Mouse (Mus musculus): ENCODE data around the gene Akap13.

The Akap13 gene

GRCm38 (mm10) chr7:75455223-75456151 lies at the start of gene Akap13:
TSS of gene Akap13 (plus strand) at chr7:75455534.
- DNase-seq, result peak; percentile 98

- DNase-seq, result no peak
Measured at GRCm38 (mm10) chr7:75410641-75411040, 44.7 kb upstream of the Akap13 start.

- no peak for DNase-seq
Measured at GRCm38 (mm10) chr7:75411226-75411625, 44.1 kb upstream of the Akap13 start.

GRCm38 (mm10) chr7:75412011-75412510 lies 43.3 kb upstream of the Akap13 start:
- DNase-seq, result no peak

- no peak for DNase-seq
Measured at GRCm38 (mm10) chr7:75412568-75412967, 42.8 kb upstream of the Akap13 start.

GRCm38 (mm10) chr7:75413903-75414302 lies 41.4 kb upstream of the Akap13 start:
- DNase-seq, result no peak

GRCm38 (mm10) chr7:75414316-75414715 lies 41.0 kb upstream of the Akap13 start:
- no peak for DNase-seq

GRCm38 (mm10) chr7:75415166-75415881 lies 40.0 kb upstream of the Akap13 start:
- DNase-seq, result no peak

- no peak for DNase-seq
Measured at GRCm38 (mm10) chr7:75415882-75416585, 39.3 kb upstream of the Akap13 start.

- DNase-seq, result no peak
Measured at GRCm38 (mm10) chr7:75420927-75421326, 34.4 kb upstream of the Akap13 start.

- DNase-seq, result no peak
Measured at GRCm38 (mm10) chr7:75424121-75424520, 31.2 kb upstream of the Akap13 start.

- DNase-seq, result no peak
Measured at GRCm38 (mm10) chr7:75427322-75427721, 28.0 kb upstream of the Akap13 start.

GRCm38 (mm10) chr7:75428913-75429312 lies 26.4 kb upstream of the Akap13 start:
- no peak for DNase-seq

GRCm38 (mm10) chr7:75430550-75430949 lies 24.8 kb upstream of the Akap13 start:
- no peak for DNase-seq

GRCm38 (mm10) chr7:75431043-75431442 lies 24.3 kb upstream of the Akap13 start:
- no peak for DNase-seq

- DNase-seq, result no peak
Measured at GRCm38 (mm10) chr7:75432046-75432445, 23.3 kb upstream of the Akap13 start.

GRCm38 (mm10) chr7:75436413-75437174 lies 18.7 kb upstream of the Akap13 start:
- no peak for DNase-seq

- DNase-seq, result no peak
Measured at GRCm38 (mm10) chr7:75439570-75439969, 15.8 kb upstream of the Akap13 start.

GRCm38 (mm10) chr7:75440241-75440640 lies 15.1 kb upstream of the Akap13 start:
- DNase-seq, result no peak

- DNase-seq, result no peak
Measured at GRCm38 (mm10) chr7:75441947-75442346, 13.4 kb upstream of the Akap13 start.

- no peak for DNase-seq
Measured at GRCm38 (mm10) chr7:75456152-75456888, 986 bp downstream of the Akap13 start.

- DNase-seq, result no peak
Measured at GRCm38 (mm10) chr7:75460290-75460689, 5.0 kb downstream of the Akap13 start.

Measured in right cerebral cortex, postnatal 25 days (tissue).